ENCODE assay signal across 9 mouse cellular contexts in the genomic region with DNA sequence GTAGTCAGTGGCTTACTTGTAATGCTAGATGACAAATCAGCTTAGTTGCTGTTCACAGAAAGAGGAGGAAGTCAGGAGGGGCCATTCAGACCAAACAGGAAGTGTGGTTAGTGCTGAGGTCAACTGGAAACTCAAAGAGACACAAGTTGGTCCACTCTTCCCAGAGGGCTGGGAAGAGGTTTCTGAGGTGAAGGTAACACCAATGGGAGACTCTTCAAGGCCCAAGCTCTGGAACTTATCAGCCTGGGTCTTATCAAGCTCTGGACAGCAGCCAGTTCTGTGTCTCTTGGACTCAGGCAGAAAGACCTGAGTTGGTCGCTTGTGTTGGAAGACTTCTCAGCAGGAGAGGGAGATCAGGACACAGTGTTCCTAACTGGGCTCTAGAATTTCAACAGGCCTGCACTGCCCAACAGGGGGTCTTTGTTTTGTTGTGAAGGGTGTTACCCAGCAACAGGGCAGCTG. TPM values are rescaled to one million over a fixed set of nuclear protein-coding genes. Genes with fewer than 3 reads are reported as not detected.
DNase-seq lines count a peak whose midpoint lies in the region; ATAC-seq and TF ChIP-seq lines count a peak whose summit lies in the region.
"Had no signal": no experiment of that assay in that cellular context is flagged by ENCODE, and none has a peak within 500 bp of the region (broad histone marks: within the 10 kb centered on the region; RNA-seq: fewer than 3 reads in every experiment).

No protein-coding gene starts in this region.

- no peaks in the 10 kb centered on the region for H3K4me1 ChIP-seq in stomach, postnatal 0 days (replicated peaks; ENCODE audit: control insufficient read depth, insufficient read depth)

- whole genome bisulfite sequencing in stomach, postnatal 0 days = 53% methylated on average over 1 of the region's 1 CpGs

- TF ChIP-seq EP300 in stomach, postnatal 0 days (optimal IDR thresholded peaks at IDR 0.05) = no peak

- ATAC-seq in granulocyte monocyte progenitor cell, adult 5-6 weeks (replicated peaks; ENCODE audit: poor library complexity, severe bottlenecking) = peak; percentile 97
- 0 out of 2 replicates have a peak, but pooled peaks have one; percentile 40 for ATAC-seq in stomach, postnatal 0 days (ENCODE audit: low FRiP score, low TSS enrichment)
- ATAC-seq in CD4-positive, CD25-positive, alpha-beta regulatory T cell, adult 4 months = no peak

- TF ChIP-seq CTCF in stomach, postnatal 0 days (IDR thresholded peaks at IDR 0.05; ENCODE audit: low read depth) = no peak

- H3K9me3 ChIP-seq in stomach, postnatal 0 days (ENCODE audit: control insufficient read depth, low read length) = no peaks in the 10 kb centered on the region

- no peak overlapping the region for H3K4me3 ChIP-seq in stomach, postnatal 0 days (ENCODE audit: low read depth, low read length)

- no peak overlapping the region for H3K4me2 ChIP-seq in stomach, postnatal 0 days (replicated peaks; ENCODE audit: low read depth)

- no peak overlapping the region for H3K27ac ChIP-seq in stomach, postnatal 0 days (replicated peaks)

- DNase-seq in lung, postnatal 25 days (ENCODE audit: low spot score) = peak; percentile 50
- no peak for DNase-seq in lung, postnatal 10 days
- DNase-seq in kidney, postnatal 36 days = peak; percentile 15 to 37
- peak; percentile 38 for DNase-seq in stomach, postnatal 0 days (ENCODE audit: low spot score)
- no peak for DNase-seq in frontal cortex, adult 2 months (ENCODE audit: extremely low spot score in 1 of 2, low spot score in 1 of 2)
- DNase-seq in embryo, embryonic 10 days (ENCODE audit: low spot score) = no peak
- DNase-seq: cerebellum, postnatal 14 days had no signal

- no peaks in the 10 kb centered on the region for H3K27me3 ChIP-seq in stomach, postnatal 0 days (ENCODE audit: control insufficient read depth, insufficient read depth, low read length)

- no peak overlapping the region for H3K9ac ChIP-seq in stomach, postnatal 0 days (ENCODE audit: low read length)

- no peaks in the 10 kb centered on the region for H3K36me3 ChIP-seq in stomach, postnatal 0 days (ENCODE audit: control insufficient read depth, insufficient read depth, low read length)

RNA-seq across cellular contexts. Expression of a gene that starts 32.8 kb away (rescaled TPM):
- not detected in 2 replicates for total RNA-seq in granulocyte monocyte progenitor cell, adult 5-6 weeks (2014; fragmentation: Nextera tagmentation)
- not detected in 2 replicates for total RNA-seq in granulocyte monocyte progenitor cell, adult 5-6 weeks (2017)
- not detected in 2 replicates for polyA plus RNA-seq in stomach, postnatal 0 days (2015; fragmentation: Nextera tagmentation; extraction: Ambion mirVana)
- polyA plus RNA-seq in CD4-positive, CD25-positive, alpha-beta regulatory T cell, adult 4 months (2017; shearing (Covaris generic)) = not detected
- polyA plus RNA-seq in frontal cortex, adult 2 months (2012; rRNA removed) = 0.10 and 0.19 TPM in 2 replicates

Comparison
In these comparisons a context has a peak if more than half of its experiments do, and no peak if none do; other contexts are left out.
1. DNase-seq: peak in lung, postnatal 25 days (single experiment), kidney, postnatal 36 days (2 of 2) and stomach, postnatal 0 days (single experiment); none in lung, postnatal 10 days (single experiment), frontal cortex, adult 2 months (0 of 2) and embryo, embryonic 10 days (single experiment).